Mouse (Mus musculus) stomach, embryonic 16.5 days (tissue): ENCODE measurements around the gene Fdx1l. TPM values are rescaled to one million over a fixed set of nuclear protein-coding genes. Genes with fewer than 3 reads are reported as not detected.

Experiments used
- microRNA counts: library from miRNA; unstranded; fragments of <30 nt; microRNA quantifications from one replicate; lab custom pipeline; 2016
- microRNA-seq: library from miRNA; unstranded; fragments of <30 nt; microRNA quantifications from one replicate; pipeline ENCODE4, GENCODE M21; 2016
- polyA plus RNA-seq: library from polyadenylated mRNA; unstranded; fragments of >200 nt; fragmentation: Nextera tagmentation; extraction: Ambion mirVana; gene quantifications from 2 replicates; pipeline ENCODE4 v1.2.1, GENCODE M21; 2015

Gene Fdx1l
- polyA plus RNA-seq, 1 experiment from 2014 or later: 49.7 TPM

MicroRNAs within 50 kb of the gene (microRNA counts, 519-probe panel; counts per million panel counts)
- 2,861 counts per million, percentile 65 among the panel's probes with 10 or more counts for microRNA mmu-miR-1900 (lab: Ali Mortazavi, UCI)

Small RNA genes lying within 50 kb of the gene (microRNA-seq; reads per million reads assigned to microRNA genes)
- not detected for gene Mir1900
- not detected for gene Mir7082

Other genes with a start within 250 kb of the Fdx1l start
- 14.2 and 16.8 TPM in 2 replicates for gene A230050P20Rik, start 205.0 kb downstream of the Fdx1l start, polyA plus RNA-seq
- 8.2 and 9.1 TPM in 2 replicates for gene Angptl6, start 193.9 kb downstream of the Fdx1l start, polyA plus RNA-seq
- gene Ppan, start 185.4 kb downstream of the Fdx1l start, polyA plus RNA-seq: 74.6 and 77.5 TPM in 2 replicates
- gene Eif3g, start 175.0 kb downstream of the Fdx1l start, polyA plus RNA-seq: 272 and 293 TPM in 2 replicates
- 75.5 and 75.7 TPM in 2 replicates for gene Dnmt1, start 113.7 kb downstream of the Fdx1l start, polyA plus RNA-seq
- 38.2 and 39.9 TPM in 2 replicates for gene S1pr2, start 96.8 kb downstream of the Fdx1l start, polyA plus RNA-seq
- 131 and 141 TPM in 2 replicates for gene Mrpl4, start 70.9 kb downstream of the Fdx1l start, polyA plus RNA-seq
- 15.0 and 16.3 TPM in 2 replicates for gene Icam1, start 57.6 kb downstream of the Fdx1l start, polyA plus RNA-seq
- gene Icam4, start 44.2 kb downstream of the Fdx1l start, polyA plus RNA-seq: 5.9 and 8.6 TPM in 2 replicates
- 0.14 and 0.15 TPM in 2 replicates for gene Icam5, start 41.5 kb downstream of the Fdx1l start, polyA plus RNA-seq
- 0.46 and 0.89 TPM in 2 replicates for gene Zglp1, start 6.5 kb downstream of the Fdx1l start, polyA plus RNA-seq
- gene Gm49373, start 518 bp downstream of the Fdx1l start, polyA plus RNA-seq: 0.26 and 0.49 TPM in 2 replicates
- gene Gm38431, start 18.4 kb upstream of the Fdx1l start, polyA plus RNA-seq: 1.2 and 2.1 TPM in 2 replicates
- 40.3 and 40.8 TPM in 2 replicates for gene Raver1, start 18.4 kb upstream of the Fdx1l start, polyA plus RNA-seq
- 16.7 and 18.2 TPM in 2 replicates for gene Tyk2, start 57.6 kb upstream of the Fdx1l start, polyA plus RNA-seq
- gene Cdc37, start 76.4 kb upstream of the Fdx1l start, polyA plus RNA-seq: 250 TPM in 2 replicates
- 4.7 TPM in 2 replicates for gene Pde4a, start 92.1 kb upstream of the Fdx1l start, polyA plus RNA-seq
- 52.5 and 56.4 TPM in 2 replicates for gene Keap1, start 165.7 kb upstream of the Fdx1l start, polyA plus RNA-seq
- 1.8 and 2.0 TPM in 2 replicates for gene S1pr5, start 174.8 kb upstream of the Fdx1l start, polyA plus RNA-seq
- 53.3 and 55.7 TPM in 2 replicates for gene Atg4d, start 191.7 kb upstream of the Fdx1l start, polyA plus RNA-seq
- gene Kri1, start 214.4 kb upstream of the Fdx1l start, polyA plus RNA-seq: 15.2 and 18.2 TPM in 2 replicates
- 47.4 and 51.5 TPM in 2 replicates for gene Cdkn2d, start 217.8 kb upstream of the Fdx1l start, polyA plus RNA-seq
- 77.7 and 86.3 TPM in 2 replicates for gene Ap1m2, start 238.7 kb upstream of the Fdx1l start, polyA plus RNA-seq
- gene Slc44a2, start 247.1 kb upstream of the Fdx1l start, polyA plus RNA-seq: 116 and 130 TPM in 2 replicates